Mouse (Mus musculus) embryonic fibroblast, embryonic 13.5 days (primary cell): Measurements from ENCODE around the gene Pdap1. TPM values are rescaled to one million over a fixed set of nuclear protein-coding genes. Genes with fewer than 3 reads are reported as not detected.
A peak's percentile ranks its signal among the peaks of the same experiment; 100 is the strongest.
"Not testable (repeated sequence)": the region's sequence is repeated elsewhere in the genome, so short reads cannot be mapped to it uniquely, and the experiment has no call there.

Source experiments
- H3K27ac ChIP-seq: 2 replicates; pipeline ENCODE4 v1.5.1; 2012; ENCODE audit warnings: low read length, control low read depth, inconsistent platforms; ENCODE audit not compliant: insufficient read depth
- H3K4me1 ChIP-seq: 2 replicates; pipeline ENCODE4 v1.6.1; 2011; ENCODE audit warnings: low read length; ENCODE audit not compliant: control insufficient read depth, insufficient read depth
- H3K4me3 ChIP-seq: 2 replicates; pipeline ENCODE4 v1.5.1; 2011; ENCODE audit warnings: mild to moderate bottlenecking, control low read depth, low read length; ENCODE audit not compliant: insufficient read depth
- CTCF ChIP-seq: IDR thresholded peaks from 2 replicates; pipeline ENCODE4 v1.5.1; 2011; ENCODE audit warnings: mild to moderate bottlenecking, control low read depth, low read length, moderate library complexity, borderline replicate concordance; ENCODE audit not compliant: insufficient read depth
- POLR2A ChIP-seq: IDR thresholded peaks from 2 replicates; pipeline ENCODE4 v1.6.1; 2011; ENCODE audit warnings: low read depth, mild to moderate bottlenecking, control low read depth, low read length, moderate library complexity
- polyA plus RNA-seq: library from polyadenylated mRNA; stranded (reverse); fragments of >200 nt; gene quantifications from 2 replicates; pipeline ENCODE4 v1.2.4, GENCODE M21; 2011; ENCODE audit warnings: low read depth; ENCODE audit not compliant: missing spikeins, insufficient read length

Gene Pdap1
- polyA plus RNA-seq, 1 experiment = 168 TPM

DNA sequence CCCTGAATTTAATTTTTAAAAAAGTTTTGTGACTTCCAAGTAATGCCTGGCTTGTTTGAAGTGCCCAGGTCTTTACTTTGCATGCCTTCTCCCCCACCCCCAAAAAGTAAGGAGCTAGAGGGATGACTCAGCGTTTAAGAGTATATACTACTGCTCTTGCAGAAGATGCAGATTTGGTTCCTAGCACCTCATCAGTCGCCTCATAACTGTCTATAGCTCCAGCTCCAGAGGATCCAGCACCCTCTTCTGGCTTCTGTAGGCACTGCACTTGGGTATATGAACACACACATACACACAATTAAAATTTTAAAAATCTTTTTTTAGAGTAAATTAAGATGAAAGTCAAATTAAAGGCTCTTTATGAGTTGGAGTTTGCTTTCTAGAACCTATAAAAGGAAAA lies 51.9 kb downstream of the Pdap1 start:
- TF ChIP-seq CTCF = no peak
- TF ChIP-seq POLR2A = no peak
- Histone ChIP-seq H3K4me1 (no peaks in the 10 kb centered on the region), H3K27ac (no peak overlapping the region), H3K4me3 (no peak overlapping the region)

DNA sequence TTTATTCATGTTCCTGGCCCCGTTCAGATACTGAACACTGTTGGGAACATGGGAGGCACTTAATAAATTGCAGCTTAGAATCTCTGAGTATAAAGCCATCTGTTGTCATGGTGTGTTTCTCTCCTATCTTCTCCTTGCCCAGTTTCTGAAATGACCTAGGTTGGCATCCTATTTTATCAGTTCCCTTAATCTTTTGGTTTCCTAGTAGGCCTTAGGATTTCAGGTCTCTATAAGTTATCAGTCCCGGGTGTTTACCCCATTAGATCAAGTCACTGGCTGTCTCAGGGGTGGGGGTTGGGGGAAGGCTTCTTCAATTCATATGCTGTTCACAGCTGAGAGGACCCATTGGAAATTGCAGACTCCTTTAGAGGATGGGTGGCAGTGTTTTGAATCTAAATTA lies 55.2 kb downstream of the Pdap1 start:
- peak overlapping the region; percentile 84 for H3K4me3 ChIP-seq
- H3K27ac ChIP-seq = no peak overlapping the region

DNA sequence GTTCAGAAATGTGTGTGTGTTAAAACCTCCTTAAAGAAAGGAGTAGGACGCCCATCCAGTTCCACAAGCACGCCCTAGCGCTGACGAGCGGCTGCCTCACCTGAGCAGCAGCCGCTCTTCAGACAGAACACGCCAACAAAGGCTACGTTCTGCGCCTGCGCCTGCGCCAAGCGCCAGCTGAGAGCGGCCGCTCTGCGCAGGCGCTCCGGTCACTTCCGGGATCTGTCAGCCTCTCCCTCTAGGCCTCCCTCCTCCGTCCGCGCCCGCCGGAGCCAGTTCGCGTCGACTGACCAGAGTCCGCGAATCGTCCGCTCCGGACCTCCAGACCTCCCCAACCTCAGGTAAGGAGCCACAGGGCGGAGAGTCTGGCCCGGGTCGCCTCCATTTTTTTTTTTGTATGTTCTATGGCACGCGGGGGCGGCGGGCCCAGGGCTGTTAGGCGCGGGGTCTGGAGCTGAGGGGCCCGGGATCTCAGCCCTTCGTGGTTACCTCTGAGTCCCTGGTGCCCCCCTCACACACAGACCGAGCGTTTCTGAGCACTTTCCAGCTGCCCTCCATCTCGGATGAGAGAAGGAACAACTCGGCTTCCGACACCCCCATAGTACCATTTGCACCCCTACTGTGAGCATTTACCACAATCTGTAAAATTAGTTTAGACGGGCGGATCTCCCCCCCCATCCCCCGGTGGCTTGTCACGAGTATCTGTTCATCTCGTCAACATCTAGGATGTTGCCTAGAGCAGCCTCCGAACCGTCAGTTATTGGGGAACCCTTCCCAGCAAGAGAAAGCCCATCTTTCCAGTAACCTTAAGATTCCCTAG lies 56.2 kb downstream of the Pdap1 start, which contains the start of the genes Arpc1a and Kpna7:
Arpc1a (plus strand) TSS at position 199 of the 820 bp plus-strand sequence.
Kpna7 (minus strand) TSS at position 399 of the 820 bp plus-strand sequence.
- no peaks in the 10 kb centered on the region for H3K4me1 ChIP-seq
- no peak for TF ChIP-seq CTCF
- peak; percentile 97 for TF ChIP-seq POLR2A
- H3K4me3 ChIP-seq = peak within 1 kb of the TSS; percentile 84
- no peak within 1 kb of the TSS for H3K27ac ChIP-seq

More for the DNA sequence above, 55.2 kb downstream of the Pdap1 start:
- TF ChIP-seq POLR2A (no peak), CTCF (no peak)
- no peaks in the 10 kb centered on the region for H3K4me1 ChIP-seq

DNA sequence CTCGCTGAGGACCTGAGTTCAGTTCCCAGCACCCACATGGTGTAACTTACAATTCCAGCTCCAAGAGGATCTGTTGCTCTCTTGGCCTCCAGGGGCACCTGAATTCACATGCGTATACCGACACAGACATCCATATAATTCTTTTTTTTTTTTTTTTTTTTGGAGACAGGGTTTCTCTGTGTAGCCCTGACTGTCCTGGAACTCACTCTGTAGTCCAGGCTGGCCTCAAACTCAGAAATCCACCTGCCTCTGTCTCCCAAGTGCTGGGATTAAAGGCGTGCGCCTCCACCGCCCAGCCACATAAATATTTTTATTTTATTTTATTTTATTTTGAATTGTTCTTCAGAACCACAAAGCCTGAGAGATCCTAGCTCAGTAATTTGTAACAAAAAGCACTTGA lies 56.8 kb downstream of the Pdap1 start:
- not testable (repeated sequence) for H3K27ac ChIP-seq, H3K4me1 ChIP-seq
- peak overlapping the region; percentile 41 for H3K4me3 ChIP-seq

DNA sequence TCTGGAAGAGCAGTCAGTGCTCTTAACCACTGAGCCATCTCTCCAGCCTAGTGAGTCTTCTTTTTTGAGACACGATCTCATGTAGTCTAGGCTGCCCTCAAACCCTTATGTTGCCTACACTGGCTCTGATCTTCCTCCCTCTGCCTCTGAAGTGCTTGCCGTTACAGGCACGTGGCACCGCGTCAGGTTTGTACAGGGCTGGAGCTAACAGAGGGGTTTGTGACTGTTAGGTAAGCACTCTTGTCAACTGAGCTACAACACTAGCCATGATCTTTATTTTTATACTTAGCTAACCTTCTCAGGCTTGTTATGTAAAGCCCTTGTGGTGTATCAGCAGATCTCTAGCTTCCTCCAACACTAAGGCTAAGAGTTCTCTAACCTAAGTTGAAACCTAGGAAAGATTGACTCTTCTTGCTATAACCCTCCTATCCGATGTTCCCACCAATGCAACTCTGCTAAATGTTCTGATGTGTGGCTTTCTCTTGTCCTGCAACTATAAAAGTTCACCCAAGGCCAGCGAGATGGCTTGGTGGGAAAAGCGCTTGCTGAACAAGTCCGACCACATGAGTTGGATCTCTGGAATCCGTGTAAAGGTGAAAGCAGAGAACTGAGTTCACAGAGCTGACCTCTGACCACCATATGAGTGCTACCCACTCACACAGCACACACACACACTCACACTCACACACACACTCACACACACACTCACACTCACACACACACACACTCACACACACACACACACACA lies 58.0 kb downstream of the Pdap1 start:
- no peak overlapping the region for H3K27ac ChIP-seq
- no peak overlapping the region for H3K4me3 ChIP-seq
- TF ChIP-seq POLR2A (no peak), CTCF (no peak)
- no peaks in the 10 kb centered on the region for H3K4me1 ChIP-seq

Other genes with a start within 250 kb of the Pdap1 start
- gene Smurf1, start 174.4 kb downstream of the Pdap1 start, polyA plus RNA-seq = 37.1 and 42.5 TPM in 2 replicates
- not detected in 2 replicates for gene Gm4871, start 107.5 kb downstream of the Pdap1 start, polyA plus RNA-seq
- not detected in 2 replicates for gene 1700018F24Rik, start 97.2 kb downstream of the Pdap1 start, polyA plus RNA-seq
- 103 and 109 TPM in 2 replicates for gene Arpc1a, start 56.4 kb downstream of the Pdap1 start, polyA plus RNA-seq
- not detected in 2 replicates for gene Kpna7, start 56.2 kb downstream of the Pdap1 start, polyA plus RNA-seq
- gene Arpc1b, start 26.0 kb downstream of the Pdap1 start, polyA plus RNA-seq = 328 and 384 TPM in 2 replicates
- 174 and 194 TPM in 2 replicates for gene Bud31, start 124 bp upstream of the Pdap1 start, polyA plus RNA-seq
- gene Ptcd1, start 26.9 kb upstream of the Pdap1 start, polyA plus RNA-seq = 7.6 and 10.0 TPM in 2 replicates
- 15.1 and 20.1 TPM in 2 replicates for gene Cpsf4, start 27.0 kb upstream of the Pdap1 start, polyA plus RNA-seq
- gene Atp5j2, start 51.8 kb upstream of the Pdap1 start, polyA plus RNA-seq = 218 and 245 TPM in 2 replicates
- gene Zkscan14, start 61.6 kb upstream of the Pdap1 start, polyA plus RNA-seq = 3.0 and 3.3 TPM in 2 replicates
- 7.6 and 10.4 TPM in 2 replicates for gene Zkscan5, start 64.3 kb upstream of the Pdap1 start, polyA plus RNA-seq
- 28.8 and 34.4 TPM in 2 replicates for gene Zfp655, start 91.5 kb upstream of the Pdap1 start, polyA plus RNA-seq
- gene Zscan25, start 140.3 kb upstream of the Pdap1 start, polyA plus RNA-seq = 7.2 and 8.1 TPM in 2 replicates
- not detected in 2 replicates for gene Cyp3a57, start 205.0 kb upstream of the Pdap1 start, polyA plus RNA-seq